Mouse (Mus musculus) myocyte (in vitro differentiated cells): ENCODE results near the gene Plxna3. TPM values are rescaled to one million over a fixed set of nuclear protein-coding genes. Genes with fewer than 3 reads are reported as not detected.

ENCODE experiments used
- H3K27me3 ChIP-seq: one replicate; pipeline ENCODE4 v1.6.1; 2011; ENCODE audit not compliant: control insufficient read depth, insufficient read depth, insufficient read length
- H3K36me3 ChIP-seq: one replicate; pipeline ENCODE4 v1.6.1; 2011; ENCODE audit not compliant: control insufficient read depth, insufficient read depth
- H3K4me2 ChIP-seq: one replicate; pipeline ENCODE4 v1.6.1; 2011; ENCODE audit warnings: low read depth, control low read depth
- H3K4me3 ChIP-seq: one replicate; pipeline ENCODE4 v1.5.1; 2011; ENCODE audit warnings: mild to moderate bottlenecking, control low read depth, moderate library complexity
- H3K79me2 ChIP-seq: one replicate; pipeline ENCODE4 v1.6.1; 2011; ENCODE audit not compliant: control insufficient read depth, insufficient read depth
- H3ac ChIP-seq: one replicate; pipeline ENCODE4 v1.6.1; 2011; ENCODE audit not compliant: control insufficient read depth, insufficient read length
- CEBPB ChIP-seq: IDR thresholded peaks from 2 replicates; pipeline ENCODE4 v1.6.1; 2011; ENCODE audit warnings: mild to moderate bottlenecking, moderate library complexity; ENCODE audit not compliant: poor library complexity, insufficient read depth, severe bottlenecking
- E2F4 ChIP-seq: IDR thresholded peaks from one replicate; pipeline ENCODE4 v1.6.1; 2011; ENCODE audit warnings: mild to moderate bottlenecking, control low read depth, moderate library complexity; ENCODE audit not compliant: insufficient read depth
- MAX ChIP-seq: IDR thresholded peaks from one replicate; pipeline ENCODE4 v1.6.1; 2011; ENCODE audit warnings: low read depth, mild to moderate bottlenecking, control low read depth
- MYOD1 ChIP-seq, 3 experiments: IDR thresholded peaks; one replicate each; pipeline ENCODE4 v1.6.1; 2011; ENCODE audit warnings: control low read depth in 2 of 3, low read depth in 2 of 3, mild to moderate bottlenecking in 2 of 3, moderate library complexity in 1 of 3; ENCODE audit not compliant: insufficient read length in 2 of 3, control insufficient read depth in 1 of 3
- MYOG ChIP-seq, 3 experiments: IDR thresholded peaks; one replicate each; pipeline ENCODE4 v1.6.1; 2011; ENCODE audit warnings: control low read depth in 2 of 3, low read depth in 2 of 3, mild to moderate bottlenecking in 2 of 3; ENCODE audit not compliant: insufficient read length in 2 of 3, control insufficient read depth in 1 of 3, insufficient read depth in 1 of 3
- POLR2A ChIP-seq: IDR thresholded peaks from one replicate; pipeline ENCODE4 v1.6.1; 2011; ENCODE audit warnings: low read depth, mild to moderate bottlenecking, control low read depth, moderate library complexity; ENCODE audit not compliant: insufficient read length
- POLR2AphosphoS2 ChIP-seq: IDR thresholded peaks from one replicate; pipeline ENCODE4 v1.6.1; 2011; ENCODE audit warnings: low read depth, control low read depth; ENCODE audit not compliant: insufficient read length
- REST ChIP-seq: IDR thresholded peaks from one replicate; pipeline ENCODE4 v1.6.1; 2011; ENCODE audit warnings: mild to moderate bottlenecking, control low read depth, moderate library complexity; ENCODE audit not compliant: insufficient read depth, insufficient read length
- SRF ChIP-seq: IDR thresholded peaks from one replicate; pipeline ENCODE4 v1.6.1; 2011; ENCODE audit warnings: low read depth; ENCODE audit not compliant: control insufficient read depth, insufficient read length
- TCF12 ChIP-seq: IDR thresholded peaks from one replicate; pipeline ENCODE4 v1.6.1; 2011; ENCODE audit warnings: mild to moderate bottlenecking, control low read depth; ENCODE audit not compliant: poor library complexity, insufficient read depth, severe bottlenecking
- TCF3 ChIP-seq: IDR thresholded peaks from one replicate; pipeline ENCODE4 v1.6.1; 2011; ENCODE audit warnings: low read depth, control low read depth; ENCODE audit not compliant: insufficient read length
- USF1 ChIP-seq: IDR thresholded peaks from one replicate; pipeline ENCODE4 v1.6.1; 2011; ENCODE audit warnings: low read depth, mild to moderate bottlenecking, control low read depth, moderate library complexity
- polyA plus RNA-seq: library from polyadenylated mRNA; unstranded; fragments of >200 nt; fragmentation: generic; extraction: Trizol; gene quantifications from one replicate; pipeline ENCODE4 v1.2.1, GENCODE M21; 2012; ENCODE audit warnings: missing spikeins

Gene Plxna3
- polyA plus RNA-seq, 1 experiment = 12.8 TPM

- H3K36me3 ChIP-seq = no peaks in the 10 kb centered on the region
These were observed 44.2 kb downstream of the Plxna3 start, which contains the start of the genes Ubl4a and Slc10a3 for GRCm38 (mm10) chrX:74372888-74373549. Ubl4a (minus strand) TSS chrX:74373218. Slc10a3 (minus strand) TSS chrX:74373349.

DNA sequence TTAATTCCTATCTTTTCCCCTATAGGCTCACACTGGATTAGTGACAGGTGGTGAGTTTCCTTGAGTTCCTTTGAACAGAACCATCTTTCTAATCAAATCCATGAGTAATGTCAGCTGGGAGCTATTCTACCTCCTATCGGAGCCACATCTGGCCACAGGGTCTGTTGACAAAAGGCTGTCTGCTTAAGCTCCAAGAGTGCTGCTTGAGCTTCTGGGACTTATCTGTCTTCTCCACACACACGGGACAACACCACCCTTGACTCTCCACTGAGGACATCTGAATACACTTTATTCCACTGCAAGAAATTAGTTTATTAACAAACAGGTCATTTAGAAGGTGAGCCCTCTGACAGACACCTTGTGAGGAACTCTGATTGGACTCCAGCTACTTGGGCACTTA is 55.6 kb downstream of the Plxna3 start:
- Histone ChIP-seq H3K4me3 (no peak overlapping the region), H3ac (no peak overlapping the region), H3K36me3 (no peaks in the 10 kb centered on the region), H3K79me2 (no peaks in the 10 kb centered on the region), H3K27me3 (no peaks in the 10 kb centered on the region), H3K4me2 (no peak overlapping the region)
- no peak for TF ChIP-seq CEBPB
- TF ChIP-seq E2F4 = no peak
- TF ChIP-seq MYOD1 (IDR thresholded peaks at IDR 0.05; ENCODE audit: control insufficient read depth in 1 of 3, insufficient read length in 2 of 3, low read depth in 2 of 3) = no peak
- no peak for TF ChIP-seq TCF3
- TF ChIP-seq SRF = no peak
- TF ChIP-seq USF1 = no peak
- no peak for TF ChIP-seq POLR2A
- TF ChIP-seq MAX = no peak
- no peak for TF ChIP-seq TCF12
- no peak for TF ChIP-seq MYOG (IDR thresholded peaks at IDR 0.05; ENCODE audit: control insufficient read depth in 1 of 3, insufficient read depth in 1 of 3, insufficient read length in 2 of 3, low read depth in 2 of 3)
- no peak for TF ChIP-seq REST
- no peak for TF ChIP-seq POLR2AphosphoS2

More at GRCm38 (mm10) chrX:74372888-74373549, 44.2 kb downstream of the Plxna3 start, which contains the start of the genes Ubl4a and Slc10a3:
- H3K27me3 ChIP-seq = no peaks in the 10 kb centered on the region
- H3K79me2 ChIP-seq = peaks cover under 1% of the 10 kb centered on the region
- peak within 1 kb of the TSS; percentile 91 for H3K4me2 ChIP-seq
- H3K4me3 ChIP-seq = peak within 1 kb of the TSS; percentile 38
- H3ac ChIP-seq = no peak within 1 kb of the TSS
- no peak for TF ChIP-seq MAX
- TF ChIP-seq TCF12 = no peak
- no peak for TF ChIP-seq REST
- TF ChIP-seq POLR2A = peak; percentile 82
- TF ChIP-seq USF1 = peak; percentile 80
- no peak for TF ChIP-seq MYOD1 (IDR thresholded peaks at IDR 0.05; ENCODE audit: control insufficient read depth in 1 of 3, insufficient read length in 2 of 3, low read depth in 2 of 3)
- TF ChIP-seq MYOG (IDR thresholded peaks at IDR 0.05; ENCODE audit: control insufficient read depth in 1 of 3, insufficient read depth in 1 of 3, insufficient read length in 2 of 3, low read depth in 2 of 3) = no peak
- TF ChIP-seq E2F4 = peak; percentile 16
- peak; percentile 80 for TF ChIP-seq POLR2AphosphoS2
- TF ChIP-seq SRF = no peak
- no peak for TF ChIP-seq CEBPB

GRCm38 (mm10) chrX:74388153-74388552 is 59.3 kb downstream of the Plxna3 start:
- Histone ChIP-seq H3K4me2 (no peak overlapping the region), H3ac (no peak overlapping the region), H3K27me3 (no peaks in the 10 kb centered on the region), H3K36me3 (no peaks in the 10 kb centered on the region), H3K79me2 (no peaks in the 10 kb centered on the region), H3K4me3 (no peak overlapping the region)
- TF ChIP-seq MAX = no peak
- TF ChIP-seq POLR2A = no peak
- TF ChIP-seq REST = no peak
- no peak for TF ChIP-seq E2F4
- TF ChIP-seq USF1 = no peak
- no peak for TF ChIP-seq SRF
- no peak for TF ChIP-seq POLR2AphosphoS2
- no peak for TF ChIP-seq MYOG (IDR thresholded peaks at IDR 0.05; ENCODE audit: control insufficient read depth in 1 of 3, insufficient read depth in 1 of 3, insufficient read length in 2 of 3, low read depth in 2 of 3)
- TF ChIP-seq CEBPB = no peak
- TF ChIP-seq TCF12 = no peak
- TF ChIP-seq TCF3 = no peak
- TF ChIP-seq MYOD1 (IDR thresholded peaks at IDR 0.05; ENCODE audit: control insufficient read depth in 1 of 3, insufficient read length in 2 of 3, low read depth in 2 of 3) = no peak

DNA sequence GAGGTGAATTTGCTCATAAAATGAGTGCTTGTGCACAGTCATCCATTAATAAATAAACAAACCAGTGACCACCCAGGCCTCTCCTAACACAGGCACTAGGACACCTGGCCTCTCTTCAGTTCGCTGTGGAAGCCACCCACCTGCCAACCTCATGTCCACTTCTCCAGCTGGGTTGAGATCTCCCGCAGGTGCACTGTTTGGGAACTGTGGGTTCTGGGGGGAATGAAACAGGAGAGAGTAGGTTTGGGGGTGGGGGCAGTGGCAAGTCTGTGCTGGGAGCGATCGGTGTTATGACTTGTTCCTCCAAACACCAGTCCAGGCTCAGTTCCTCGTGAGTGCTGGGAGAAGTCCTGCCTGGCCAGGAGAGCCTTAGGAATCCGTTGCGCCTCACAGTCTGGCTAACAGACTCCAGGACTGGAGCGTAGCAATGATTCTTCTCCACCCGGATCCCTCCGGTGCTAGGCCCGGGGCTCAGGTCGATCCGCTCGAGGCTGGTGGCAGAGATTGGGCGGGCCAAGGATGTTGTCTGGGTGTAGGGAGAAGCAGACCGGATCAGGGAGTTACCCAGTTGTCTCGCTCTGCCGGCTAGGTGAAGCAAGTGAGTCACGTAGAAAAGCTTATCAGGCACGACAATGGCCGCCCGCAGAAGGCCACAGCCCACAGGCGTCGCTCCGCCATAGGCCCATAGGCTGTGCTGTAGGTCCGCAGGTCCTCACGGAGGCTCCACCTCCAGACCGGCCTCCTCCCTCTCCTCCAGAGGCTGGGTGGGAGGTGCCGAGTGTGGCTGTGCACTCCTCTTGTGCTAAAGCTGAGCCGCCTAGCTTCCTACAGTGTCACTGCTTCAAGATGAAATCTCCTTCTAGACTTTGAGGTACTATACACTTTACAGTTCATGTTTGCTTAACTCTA is 63.9 kb downstream of the Plxna3 start, which contains the start of the genes Fam3a and Ikbkg:
Gene Fam3a, minus strand, starts transcription at position 738 of the 909 bp plus-strand sequence.
Gene Ikbkg, plus strand, starts transcription at position 756 of the 909 bp plus-strand sequence.
- Histone ChIP-seq H3K27me3 (no peaks in the 10 kb centered on the region), H3K4me3 (peak within 1 kb of the TSS; percentile 52), H3K36me3 (no peaks in the 10 kb centered on the region), H3K79me2 (no peaks in the 10 kb centered on the region), H3K4me2 (peak within 1 kb of the TSS; percentile 89), H3ac (no peak within 1 kb of the TSS)
- no peak for TF ChIP-seq E2F4
- TF ChIP-seq MAX = no peak
- TF ChIP-seq REST = no peak
- TF ChIP-seq POLR2A = peak; percentile 84
- TF ChIP-seq POLR2AphosphoS2 = peak; percentile 85
- TF ChIP-seq MYOD1 (IDR thresholded peaks at IDR 0.05; ENCODE audit: control insufficient read depth in 1 of 3, insufficient read length in 2 of 3, low read depth in 2 of 3) = no peak
- TF ChIP-seq SRF = no peak

Other genes starting within 250 kb of the Plxna3 start
- not detected for gene Opn1mw, start 201.6 kb upstream of the Plxna3 start, polyA plus RNA-seq
- 9.2 TPM for gene Mecp2, start 193.7 kb upstream of the Plxna3 start, polyA plus RNA-seq
- gene Tex28, start 161.2 kb upstream of the Plxna3 start, polyA plus RNA-seq = not detected
- gene Tktl1, start 151.8 kb upstream of the Plxna3 start, polyA plus RNA-seq = not detected
- gene Flna, start 79.2 kb upstream of the Plxna3 start, polyA plus RNA-seq = 545 TPM
- gene Emd, start 74.4 kb upstream of the Plxna3 start, polyA plus RNA-seq = 67.1 TPM
- gene Rpl10, start 58.3 kb upstream of the Plxna3 start, polyA plus RNA-seq = 2,470 TPM
- 28.2 TPM for gene Taz, start 47.2 kb upstream of the Plxna3 start, polyA plus RNA-seq
- gene Dnase1l1, start 46.7 kb upstream of the Plxna3 start, polyA plus RNA-seq = 17.0 TPM
- 178 TPM for gene Atp6ap1, start 32.0 kb upstream of the Plxna3 start, polyA plus RNA-seq
- 83.9 TPM for gene Gdi1, start 24.1 kb upstream of the Plxna3 start, polyA plus RNA-seq
- 62.2 TPM for gene Fam50a, start 16.0 kb upstream of the Plxna3 start, polyA plus RNA-seq
- gene Lage3, start 24.6 kb downstream of the Plxna3 start, polyA plus RNA-seq = 41.6 TPM
- gene Ubl4a, start 44.2 kb downstream of the Plxna3 start, polyA plus RNA-seq = 51.5 TPM
- gene Slc10a3, start 44.3 kb downstream of the Plxna3 start, polyA plus RNA-seq = 11.2 TPM
- 19.5 TPM for gene Fam3a, start 64.2 kb downstream of the Plxna3 start, polyA plus RNA-seq
- gene Ikbkg, start 64.2 kb downstream of the Plxna3 start, polyA plus RNA-seq = 24.7 TPM
- 62.2 TPM for gene G6pdx, start 100.1 kb downstream of the Plxna3 start, polyA plus RNA-seq
- not detected for gene Gm6880, start 152.3 kb downstream of the Plxna3 start, polyA plus RNA-seq
- gene Olfr1326-ps1, start 245.8 kb downstream of the Plxna3 start, polyA plus RNA-seq = not detected